15 mouse cellular contexts compared by ENCODE assay signal in the genomic region with DNA sequence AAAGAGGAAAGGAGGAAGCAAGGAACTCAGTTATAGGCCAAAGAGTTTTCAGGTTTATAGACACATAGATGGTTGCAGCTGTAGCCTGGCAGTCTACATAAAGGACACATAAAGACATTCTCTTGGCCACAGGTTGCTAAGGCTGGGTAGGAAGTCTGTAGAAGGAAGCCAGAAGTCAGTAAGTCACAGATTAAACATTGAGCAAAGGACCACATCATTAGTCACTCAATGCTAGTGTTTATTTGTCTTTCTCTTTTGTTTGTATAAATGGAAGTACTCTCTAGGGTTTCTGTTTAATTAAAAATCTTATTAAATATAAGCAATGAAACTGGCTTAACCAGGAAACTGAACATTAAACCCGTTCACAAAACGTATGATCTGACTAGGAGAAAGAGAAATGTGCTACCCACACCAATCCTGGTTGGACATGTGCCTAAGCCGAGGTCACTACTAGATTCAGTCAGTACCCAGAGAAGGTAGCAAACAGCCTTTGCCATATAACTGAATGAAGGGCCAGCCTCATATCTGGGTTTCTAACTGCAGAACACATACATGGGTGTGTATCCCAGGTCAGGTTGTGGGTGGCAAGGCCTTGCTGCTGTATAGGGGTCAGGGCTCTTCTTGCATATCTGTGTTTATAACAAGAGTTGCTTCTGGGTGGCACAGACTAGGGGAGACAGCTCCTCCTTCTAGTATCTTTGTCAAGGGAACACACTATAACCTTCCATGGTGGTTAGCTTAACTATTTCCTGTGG.
"Had no signal": no experiment of that assay in that cellular context is flagged by ENCODE, and none has a peak within 500 bp of the region (broad histone marks: within the 10 kb centered on the region; RNA-seq: fewer than 3 reads in every experiment).

No protein-coding gene starts in this region.

- H3K27ac ChIP-seq: hindbrain, embryonic 15.5 days; kidney, postnatal 0 days; layer of hippocampus, adult 2 months; limb, embryonic 12.5 days; liver, embryonic 15.5 days; midbrain, embryonic 10.5 days; midbrain, embryonic 15.5 days had no signal

- DNase-seq: kidney, adult 8-10 months; kidney, postnatal 4 days; lung, postnatal 36 days; right cerebral cortex, adult 18-20 months; right cerebral cortex, postnatal 25 days; thymus, postnatal 36 days had no signal

- H3K9me3 ChIP-seq: hindbrain, embryonic 15.5 days; limb, embryonic 12.5 days; liver, embryonic 15.5 days; midbrain, embryonic 10.5 days; midbrain, embryonic 15.5 days had no signal

- H3K4me1 ChIP-seq: hindbrain, embryonic 15.5 days; limb, embryonic 12.5 days; liver, embryonic 15.5 days; midbrain, embryonic 10.5 days; midbrain, embryonic 15.5 days had no signal

- ATAC-seq: intestine, postnatal 0 days; midbrain, embryonic 15.5 days had no signal

- H3K36me3 ChIP-seq: hindbrain, embryonic 15.5 days; limb, embryonic 12.5 days; liver, embryonic 15.5 days; midbrain, embryonic 10.5 days; midbrain, embryonic 15.5 days had no signal

- H3K4me2 ChIP-seq: hindbrain, embryonic 15.5 days; limb, embryonic 12.5 days; liver, embryonic 11.5 days; liver, embryonic 15.5 days; midbrain, embryonic 15.5 days had no signal

- H3K4me3 ChIP-seq: hindbrain, embryonic 15.5 days; layer of hippocampus, adult 2 months; limb, embryonic 12.5 days; liver, embryonic 15.5 days; midbrain, embryonic 10.5 days; midbrain, embryonic 15.5 days had no signal

- H3K9ac ChIP-seq: hindbrain, embryonic 15.5 days; limb, embryonic 12.5 days; liver, embryonic 15.5 days; midbrain, embryonic 15.5 days had no signal

- H3K27me3 ChIP-seq: hindbrain, embryonic 15.5 days; limb, embryonic 12.5 days; liver, embryonic 15.5 days; midbrain, embryonic 15.5 days had no signal
